Mouse (Mus musculus) myocyte (in vitro differentiated cells): ENCODE measurements around the gene Mansc1. TPM values are rescaled to one million over a fixed set of nuclear protein-coding genes. Genes with fewer than 3 reads are reported as not detected.

Experiments used
- H3K27me3 ChIP-seq: one replicate; pipeline ENCODE4 v1.6.1; 2011; ENCODE audit not compliant: control insufficient read depth, insufficient read depth, insufficient read length
- H3K36me3 ChIP-seq: one replicate; pipeline ENCODE4 v1.6.1; 2011; ENCODE audit not compliant: control insufficient read depth, insufficient read depth
- H3K4me2 ChIP-seq: one replicate; pipeline ENCODE4 v1.6.1; 2011; ENCODE audit warnings: low read depth, control low read depth
- H3K4me3 ChIP-seq: one replicate; pipeline ENCODE4 v1.5.1; 2011; ENCODE audit warnings: mild to moderate bottlenecking, control low read depth, moderate library complexity
- H3K79me2 ChIP-seq: one replicate; pipeline ENCODE4 v1.6.1; 2011; ENCODE audit not compliant: control insufficient read depth, insufficient read depth
- H3ac ChIP-seq: one replicate; pipeline ENCODE4 v1.6.1; 2011; ENCODE audit not compliant: control insufficient read depth, insufficient read length
- CEBPB ChIP-seq: IDR thresholded peaks from 2 replicates; pipeline ENCODE4 v1.6.1; 2011; ENCODE audit warnings: mild to moderate bottlenecking, moderate library complexity; ENCODE audit not compliant: poor library complexity, insufficient read depth, severe bottlenecking
- E2F4 ChIP-seq: IDR thresholded peaks from one replicate; pipeline ENCODE4 v1.6.1; 2011; ENCODE audit warnings: mild to moderate bottlenecking, control low read depth, moderate library complexity; ENCODE audit not compliant: insufficient read depth
- MAX ChIP-seq: IDR thresholded peaks from one replicate; pipeline ENCODE4 v1.6.1; 2011; ENCODE audit warnings: low read depth, mild to moderate bottlenecking, control low read depth
- MYOD1 ChIP-seq, 3 experiments: IDR thresholded peaks; one replicate each; pipeline ENCODE4 v1.6.1; 2011; ENCODE audit warnings: control low read depth in 2 of 3, low read depth in 2 of 3, mild to moderate bottlenecking in 2 of 3, moderate library complexity in 1 of 3; ENCODE audit not compliant: insufficient read length in 2 of 3, control insufficient read depth in 1 of 3
- MYOG ChIP-seq, 3 experiments: IDR thresholded peaks; one replicate each; pipeline ENCODE4 v1.6.1; 2011; ENCODE audit warnings: control low read depth in 2 of 3, low read depth in 2 of 3, mild to moderate bottlenecking in 2 of 3; ENCODE audit not compliant: insufficient read length in 2 of 3, control insufficient read depth in 1 of 3, insufficient read depth in 1 of 3
- POLR2A ChIP-seq: IDR thresholded peaks from one replicate; pipeline ENCODE4 v1.6.1; 2011; ENCODE audit warnings: low read depth, mild to moderate bottlenecking, control low read depth, moderate library complexity; ENCODE audit not compliant: insufficient read length
- POLR2AphosphoS2 ChIP-seq: IDR thresholded peaks from one replicate; pipeline ENCODE4 v1.6.1; 2011; ENCODE audit warnings: low read depth, control low read depth; ENCODE audit not compliant: insufficient read length
- REST ChIP-seq: IDR thresholded peaks from one replicate; pipeline ENCODE4 v1.6.1; 2011; ENCODE audit warnings: mild to moderate bottlenecking, control low read depth, moderate library complexity; ENCODE audit not compliant: insufficient read depth, insufficient read length
- SRF ChIP-seq: IDR thresholded peaks from one replicate; pipeline ENCODE4 v1.6.1; 2011; ENCODE audit warnings: low read depth; ENCODE audit not compliant: control insufficient read depth, insufficient read length
- TCF12 ChIP-seq: IDR thresholded peaks from one replicate; pipeline ENCODE4 v1.6.1; 2011; ENCODE audit warnings: mild to moderate bottlenecking, control low read depth; ENCODE audit not compliant: poor library complexity, insufficient read depth, severe bottlenecking
- TCF3 ChIP-seq: IDR thresholded peaks from one replicate; pipeline ENCODE4 v1.6.1; 2011; ENCODE audit warnings: low read depth, control low read depth; ENCODE audit not compliant: insufficient read length
- USF1 ChIP-seq: IDR thresholded peaks from one replicate; pipeline ENCODE4 v1.6.1; 2011; ENCODE audit warnings: low read depth, mild to moderate bottlenecking, control low read depth, moderate library complexity
- polyA plus RNA-seq: library from polyadenylated mRNA; unstranded; fragments of >200 nt; fragmentation: generic; extraction: Trizol; gene quantifications from one replicate; pipeline ENCODE4 v1.2.1, GENCODE M21; 2012; ENCODE audit warnings: missing spikeins

Mansc1 gene
- polyA plus RNA-seq, 1 experiment, result not detected

- TF ChIP-seq USF1, result peak; percentile 67
- no peak for TF ChIP-seq POLR2AphosphoS2
- peak; percentile 39 for TF ChIP-seq MAX
- Histone ChIP-seq H3ac (no peak overlapping the region), H3K36me3 (no peaks in the 10 kb centered on the region), H3K27me3 (no peaks in the 10 kb centered on the region), H3K4me3 (no peak overlapping the region), H3K4me2 (peak overlapping the region; percentile 64), H3K79me2 (no peaks in the 10 kb centered on the region)
Measured at GRCm38 (mm10) chr6:134606949-134607746, 25.1 kb downstream of the Mansc1 start.

GRCm38 (mm10) chr6:134606540-134606939 lies 25.7 kb downstream of the Mansc1 start:
- no peak overlapping the region for H3K4me2 ChIP-seq
- TF ChIP-seq TCF3, result no peak
- H3K36me3 ChIP-seq, result no peaks in the 10 kb centered on the region
- H3K4me3 ChIP-seq, result no peak overlapping the region
- H3K79me2 ChIP-seq, result no peaks in the 10 kb centered on the region
- H3K27me3 ChIP-seq, result no peaks in the 10 kb centered on the region
- H3ac ChIP-seq, result no peak overlapping the region

DNA sequence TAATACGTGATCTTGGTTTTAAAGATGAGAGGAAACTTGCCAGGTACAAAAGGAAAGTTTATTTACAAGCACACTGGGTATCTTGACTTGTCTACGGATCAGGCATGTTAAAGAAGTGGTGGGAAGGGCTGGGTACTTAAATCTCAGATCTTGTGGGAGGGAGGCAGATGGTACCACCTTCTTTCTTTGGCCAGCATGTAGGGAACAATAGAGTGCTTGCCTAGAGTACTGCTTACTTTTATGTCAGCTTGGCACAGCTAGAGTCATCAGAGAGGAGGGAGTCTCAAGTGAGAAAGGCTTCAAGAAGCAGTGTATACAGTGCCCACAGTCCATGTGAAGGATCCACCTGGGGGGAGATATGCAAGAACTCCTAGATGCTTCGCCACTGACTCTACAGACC lies 27.1 kb downstream of the Mansc1 start:
- H3K36me3 ChIP-seq, result no peaks in the 10 kb centered on the region
- no peak overlapping the region for H3K4me2 ChIP-seq
- no peak overlapping the region for H3K4me3 ChIP-seq
- TF ChIP-seq MAX (no peak), E2F4 (no peak), REST (no peak), MYOG (IDR thresholded peaks at IDR 0.05; ENCODE audit: control insufficient read depth in 1 of 3, insufficient read depth in 1 of 3, insufficient read length in 2 of 3, low read depth in 2 of 3) (no peak), POLR2AphosphoS2 (no peak), MYOD1 (IDR thresholded peaks at IDR 0.05; ENCODE audit: control insufficient read depth in 1 of 3, insufficient read length in 2 of 3, low read depth in 2 of 3) (no peak), TCF3 (no peak), CEBPB (no peak), TCF12 (no peak), POLR2A (no peak), SRF (no peak)
- no peaks in the 10 kb centered on the region for H3K79me2 ChIP-seq
- no peaks in the 10 kb centered on the region for H3K27me3 ChIP-seq
- no peak overlapping the region for H3ac ChIP-seq

DNA sequence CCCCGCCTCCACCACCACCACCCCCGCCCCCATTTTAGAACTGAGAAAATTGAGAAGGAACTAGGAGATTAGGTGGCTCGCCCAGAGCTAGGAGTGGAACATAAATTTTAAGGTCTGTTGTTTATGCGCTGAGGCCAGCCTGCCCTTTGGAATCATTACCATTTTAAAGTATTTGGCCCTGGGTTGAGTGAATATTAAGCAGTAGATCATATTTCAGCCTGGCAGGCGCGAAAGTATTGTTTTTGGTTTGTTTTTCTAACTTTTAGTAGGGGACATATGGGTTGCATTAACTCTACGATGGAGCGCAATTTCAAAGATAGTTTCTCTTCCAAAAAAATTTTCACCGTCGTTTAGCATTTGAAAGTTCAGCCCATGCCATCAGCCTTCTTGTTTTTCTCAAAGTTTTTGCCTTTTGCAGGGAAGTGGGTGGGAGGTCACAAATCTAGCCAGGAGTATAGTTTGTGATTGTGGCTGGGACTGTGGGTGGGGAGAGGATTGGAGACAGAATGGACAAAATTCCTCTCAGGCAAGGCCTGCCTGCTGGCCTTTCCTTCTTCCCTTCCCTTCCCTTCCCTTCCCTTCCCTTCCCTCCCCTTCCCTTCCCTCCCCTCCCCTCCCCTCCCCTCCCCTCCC lies 29.8 kb downstream of the Mansc1 start:
- no peak for TF ChIP-seq TCF12
- no peak for TF ChIP-seq MYOD1 (IDR thresholded peaks at IDR 0.05; ENCODE audit: control insufficient read depth in 1 of 3, insufficient read length in 2 of 3, low read depth in 2 of 3)
- TF ChIP-seq MYOG (IDR thresholded peaks at IDR 0.05; ENCODE audit: control insufficient read depth in 1 of 3, insufficient read depth in 1 of 3, insufficient read length in 2 of 3, low read depth in 2 of 3), result no peak
- no peak for TF ChIP-seq CEBPB
- no peak for TF ChIP-seq TCF3
- TF ChIP-seq SRF, result no peak
- no peak for TF ChIP-seq E2F4
- TF ChIP-seq POLR2AphosphoS2, result no peak
- TF ChIP-seq MAX, result no peak
- TF ChIP-seq REST, result no peak
- no peak for TF ChIP-seq USF1
- TF ChIP-seq POLR2A, result no peak
- Histone ChIP-seq H3K27me3 (no peaks in the 10 kb centered on the region), H3K4me2 (peak overlapping the region; percentile 69), H3K79me2 (no peaks in the 10 kb centered on the region), H3K36me3 (no peaks in the 10 kb centered on the region), H3K4me3 (no peak overlapping the region), H3ac (no peak overlapping the region)

DNA sequence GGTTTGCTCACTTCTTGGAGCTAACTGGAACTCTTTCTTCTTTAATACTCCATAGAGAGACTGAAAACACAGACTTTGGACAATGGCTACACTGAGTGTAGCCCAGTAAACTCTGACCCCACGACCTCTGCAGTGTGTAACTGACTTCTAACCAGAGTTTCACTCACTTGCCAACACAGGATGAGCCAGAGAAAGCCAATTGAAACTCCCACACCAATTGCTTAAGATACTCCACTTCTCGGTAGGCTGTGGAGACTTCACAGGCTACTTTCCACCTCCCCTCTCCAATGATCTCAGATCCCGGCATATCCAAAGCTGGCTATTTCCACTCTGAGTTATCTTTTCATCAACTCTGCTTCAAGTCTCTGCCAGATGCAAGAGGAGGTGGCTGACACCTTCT lies 30.5 kb downstream of the Mansc1 start:
- Histone ChIP-seq H3K36me3 (no peaks in the 10 kb centered on the region), H3K4me2 (no peak overlapping the region), H3ac (no peak overlapping the region), H3K4me3 (no peak overlapping the region), H3K79me2 (no peaks in the 10 kb centered on the region), H3K27me3 (no peaks in the 10 kb centered on the region)
- TF ChIP-seq USF1 (no peak), TCF12 (no peak), POLR2AphosphoS2 (no peak), TCF3 (no peak), REST (no peak), MYOG (IDR thresholded peaks at IDR 0.05; ENCODE audit: control insufficient read depth in 1 of 3, insufficient read depth in 1 of 3, insufficient read length in 2 of 3, low read depth in 2 of 3) (no peak), MYOD1 (IDR thresholded peaks at IDR 0.05; ENCODE audit: control insufficient read depth in 1 of 3, insufficient read length in 2 of 3, low read depth in 2 of 3) (no peak), MAX (no peak), POLR2A (no peak)
